Mouse (Mus musculus) heart, embryonic 11.5 days (tissue): ENCODE data around the gene Ppie. TPM values are rescaled to one million over a fixed set of nuclear protein-coding genes. Genes with fewer than 3 reads are reported as not detected.
"Not testable (repeated sequence)": the region's sequence is repeated elsewhere in the genome, so short reads cannot be mapped to it uniquely, and the experiment has no call there.

Source experiments
- ATAC-seq: fragments of 200-750 bp; cut with Nextera tagmentation; replicated peaks from 2 replicates; pipeline ENCODE4 v1.8.0; 2017; ENCODE audit warnings: moderate library complexity; ENCODE audit not compliant: insufficient number of reproducible peaks, low FRiP score, low TSS enrichment
- H3K27ac ChIP-seq: fragments of 300-500 bp; sonication (generic); 2 replicates; pipeline ENCODE4 v1.5.1; 2014; ENCODE audit warnings: mild to moderate bottlenecking, low read depth, low read length
- H3K27me3 ChIP-seq: fragments of 300-500 bp; sonication (generic); 2 replicates; pipeline ENCODE4 v1.6.1; 2014; ENCODE audit warnings: mild to moderate bottlenecking, low read length, mixed read lengths; ENCODE audit not compliant: control insufficient read depth, insufficient read depth
- H3K36me3 ChIP-seq: fragments of 300-500 bp; sonication (generic); 2 replicates; pipeline ENCODE4 v1.6.1; 2014; ENCODE audit warnings: mild to moderate bottlenecking, low read length, moderate library complexity, mixed read lengths; ENCODE audit not compliant: control insufficient read depth, insufficient read depth
- H3K4me1 ChIP-seq: fragments of 300-500 bp; sonication (generic); 2 replicates; pipeline ENCODE4 v1.6.1; 2014; ENCODE audit warnings: low read length; ENCODE audit not compliant: control insufficient read depth, insufficient read depth
- H3K4me2 ChIP-seq: fragments of 300-500 bp; sonication (generic); 2 replicates; pipeline ENCODE4 v1.6.1; 2014; ENCODE audit warnings: mild to moderate bottlenecking, moderate library complexity
- H3K4me3 ChIP-seq: fragments of 300-500 bp; sonication (generic); 2 replicates; pipeline ENCODE4 v1.5.1; 2014; ENCODE audit warnings: low read depth, low read length
- H3K9ac ChIP-seq: fragments of 300-500 bp; sonication (generic); 2 replicates; pipeline ENCODE4 v1.6.1; 2014; ENCODE audit warnings: mild to moderate bottlenecking, low read depth, low read length, moderate library complexity
- H3K9me3 ChIP-seq: fragments of 300-500 bp; sonication (generic); replicated peaks from 2 replicates; pipeline ENCODE4 v1.6.1; 2016; ENCODE audit warnings: low read length; ENCODE audit not compliant: control insufficient read depth
- WGBS: fragments of 180-500 bp; shearing (Covaris S2); extraction: QIAGEN DNeasy Blood & Tissue Kit; methylation state at CpG from one replicate; pipeline ENCODE4 v1.1.7; 2014; ENCODE audit not compliant: insufficient replicate concordance; 5-methylcytosine and 5-hydroxymethylcytosine counted together
- polyA plus RNA-seq: library from polyadenylated mRNA; unstranded; fragments of >200 nt; fragmentation: Nextera tagmentation; extraction: Ambion mirVana; gene quantifications from 2 replicates; pipeline ENCODE4 v1.2.1, GENCODE M21; 2014

The Ppie gene
- polyA plus RNA-seq, 1 experiment from 2014 or later: 65.1 TPM

GRCm38 (mm10) chr4:123127051-123127450 is 12.7 kb downstream of the Ppie start:
- peaks cover 32% of the 10 kb centered on the region for H3K36me3 ChIP-seq

GRCm38 (mm10) chr4:123126626-123127025 is 13.1 kb downstream of the Ppie start:
- 94% methylated on average over 7 of the region's 7 CpGs for WGBS
- peaks cover 31% of the 10 kb centered on the region for H3K36me3 ChIP-seq
- H3K4me2 ChIP-seq: no peak overlapping the region

More at GRCm38 (mm10) chr4:123127051-123127450, 12.7 kb downstream of the Ppie start:
- no peak overlapping the region for H3K4me2 ChIP-seq
- WGBS: 82% methylated on average over 4 of the region's 4 CpGs
- H3K9ac ChIP-seq: no peak overlapping the region
- H3K4me1 ChIP-seq: no peaks in the 10 kb centered on the region
- no peaks in the 10 kb centered on the region for H3K9me3 ChIP-seq
- H3K4me3 ChIP-seq: no peak overlapping the region
- no peaks in the 10 kb centered on the region for H3K27me3 ChIP-seq
- H3K27ac ChIP-seq: no peak overlapping the region
- ATAC-seq: no peak

GRCm38 (mm10) chr4:123121286-123121685 is 18.5 kb downstream of the Ppie start:
- H3K9me3 ChIP-seq: no peaks in the 10 kb centered on the region
- H3K27ac ChIP-seq: no peak overlapping the region
- 88% methylated on average over 2 of the region's 2 CpGs for WGBS
- no peak overlapping the region for H3K4me3 ChIP-seq
- H3K4me1 ChIP-seq: no peaks in the 10 kb centered on the region
- ATAC-seq: no peak
- no peaks in the 10 kb centered on the region for H3K36me3 ChIP-seq
- no peak overlapping the region for H3K4me2 ChIP-seq
- peaks cover 7% of the 10 kb centered on the region for H3K27me3 ChIP-seq
- no peak overlapping the region for H3K9ac ChIP-seq

More at GRCm38 (mm10) chr4:123126626-123127025, 13.1 kb downstream of the Ppie start:
- no peaks in the 10 kb centered on the region for H3K9me3 ChIP-seq
- no peak for ATAC-seq
- H3K9ac ChIP-seq: no peak overlapping the region
- no peak overlapping the region for H3K4me3 ChIP-seq
- no peaks in the 10 kb centered on the region for H3K4me1 ChIP-seq
- H3K27me3 ChIP-seq: no peaks in the 10 kb centered on the region
- H3K27ac ChIP-seq: no peak overlapping the region

- not testable (repeated sequence) for H3K4me1 ChIP-seq, H3K9ac ChIP-seq, H3K36me3 ChIP-seq, H3K27ac ChIP-seq, ATAC-seq, H3K9me3 ChIP-seq
- 11% methylated on average over 28 of the region's 42 CpGs for WGBS
- Histone ChIP-seq H3K4me3 (peak overlapping the region; percentile 35), H3K27me3 (peaks cover 15% of the 10 kb centered on the region), H3K4me2 (peak overlapping the region; percentile 63)
Measured at GRCm38 (mm10) chr4:123116640-123117039, 23.1 kb downstream of the Ppie start.

GRCm38 (mm10) chr4:123116011-123116410 is 23.7 kb downstream of the Ppie start, which contains the start of gene Oxct2b:
TSS of gene Oxct2b (plus strand) at chr4:123116266.
- H3K36me3 ChIP-seq: no peaks in the 10 kb centered on the region
- H3K9ac ChIP-seq: no peak within 1 kb of the TSS
- no peaks in the 10 kb centered on the region for H3K9me3 ChIP-seq
- no peak within 1 kb of the TSS for H3K27ac ChIP-seq
- peaks cover 18% of the 10 kb centered on the region for H3K27me3 ChIP-seq
- H3K4me2 ChIP-seq: peak within 1 kb of the TSS; percentile 63
- ATAC-seq: no peak
- H3K4me3 ChIP-seq: peak within 1 kb of the TSS; percentile 35
- 7% methylated on average over 22 of the region's 22 CpGs for WGBS
- H3K4me1 ChIP-seq: no peaks in the 10 kb centered on the region

- not testable (repeated sequence) for H3K4me3 ChIP-seq, ATAC-seq, H3K9ac ChIP-seq, H3K4me2 ChIP-seq, H3K36me3 ChIP-seq, H3K27ac ChIP-seq, H3K9me3 ChIP-seq, H3K4me1 ChIP-seq
- peaks cover 18% of the 10 kb centered on the region for H3K27me3 ChIP-seq
- WGBS: 83% methylated on average over 4 of the region's 4 CpGs
Measured at GRCm38 (mm10) chr4:123114651-123115050, 25.1 kb downstream of the Ppie start.

GRCm38 (mm10) chr4:123112216-123112764 is 27.5 kb downstream of the Ppie start:
- 75% methylated on average over 8 of the region's 8 CpGs for WGBS
- Histone ChIP-seq H3K4me3 (no peak overlapping the region), H3K27me3 (peaks cover 13% of the 10 kb centered on the region)

GRCm38 (mm10) chr4:123111275-123111983 is 28.3 kb downstream of the Ppie start:
- not testable (repeated sequence) for H3K4me1 ChIP-seq, ATAC-seq, H3K36me3 ChIP-seq, H3K9ac ChIP-seq, H3K27ac ChIP-seq, H3K4me3 ChIP-seq, H3K9me3 ChIP-seq, H3K4me2 ChIP-seq
- 69% methylated on average over 10 of the region's 10 CpGs for WGBS
- peaks cover 21% of the 10 kb centered on the region for H3K27me3 ChIP-seq

More at GRCm38 (mm10) chr4:123112216-123112764, 27.5 kb downstream of the Ppie start:
- no peak for ATAC-seq
- Histone ChIP-seq H3K27ac (no peak overlapping the region), H3K9ac (no peak overlapping the region), H3K4me1 (no peaks in the 10 kb centered on the region), H3K9me3 (no peaks in the 10 kb centered on the region), H3K36me3 (no peaks in the 10 kb centered on the region), H3K4me2 (no peak overlapping the region)
